Mouse (Mus musculus): ENCODE measurements at regions not wholly inside any gene's neighbourhood (a gene's known extent, or its start where the extent isn't known, plus 50 kb on each side); places are given as distances from the start of the nearest gene placed in this dataset.

DNA sequence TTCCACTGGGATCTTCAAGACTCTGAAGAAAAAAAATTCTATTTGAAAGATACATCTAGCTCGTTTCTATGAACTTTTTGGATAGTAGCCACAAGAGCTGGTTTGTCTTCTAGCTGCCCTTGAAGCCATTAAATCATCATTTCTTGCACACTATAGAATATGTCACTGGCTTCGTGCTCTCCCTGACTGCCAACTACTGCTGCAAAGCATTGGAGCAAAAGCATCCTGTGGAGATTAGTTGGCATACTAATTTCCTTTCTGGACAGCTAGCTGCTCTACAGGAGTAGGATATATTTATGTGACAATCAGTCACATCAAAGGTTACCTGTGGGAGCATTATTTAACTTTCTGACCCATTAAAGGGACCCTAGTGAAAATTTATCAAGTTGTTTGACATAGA, 243.1 kb downstream of the Pdgfc start:
- peak; percentile 52 to 55 for DNase-seq

DNA sequence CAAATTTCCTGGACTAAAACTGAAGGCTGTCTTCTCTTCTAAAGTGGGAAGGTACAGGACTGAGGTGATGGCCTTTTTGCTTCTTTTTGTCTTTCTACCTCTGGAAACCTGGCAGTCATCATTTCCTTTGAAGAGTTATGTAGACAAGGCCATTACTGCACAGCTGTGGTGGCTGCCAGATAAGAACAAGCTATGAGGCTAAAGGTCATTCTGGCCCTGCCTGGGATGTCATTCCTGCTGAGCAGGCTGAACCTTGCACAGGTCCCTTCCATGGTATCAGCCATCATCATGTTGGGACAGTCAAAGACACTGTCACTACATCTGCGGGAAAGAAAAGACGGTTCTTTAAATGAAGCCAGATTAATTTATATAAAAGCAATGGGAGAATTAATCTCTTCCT, 253.5 kb downstream of the Pdgfc start:
- DNase-seq = no peak

- DNase-seq = no peak
Measured at GRCm38 (mm10) chr3:81292404-81292803, 256.2 kb downstream of the Pdgfc start.

GRCm38 (mm10) chr3:81293186-81293819, 257.1 kb downstream of the Pdgfc start:
- no peak for DNase-seq

- no peak for DNase-seq
Measured at GRCm38 (mm10) chr3:81304017-81304791, 268.0 kb downstream of the Pdgfc start.

DNA sequence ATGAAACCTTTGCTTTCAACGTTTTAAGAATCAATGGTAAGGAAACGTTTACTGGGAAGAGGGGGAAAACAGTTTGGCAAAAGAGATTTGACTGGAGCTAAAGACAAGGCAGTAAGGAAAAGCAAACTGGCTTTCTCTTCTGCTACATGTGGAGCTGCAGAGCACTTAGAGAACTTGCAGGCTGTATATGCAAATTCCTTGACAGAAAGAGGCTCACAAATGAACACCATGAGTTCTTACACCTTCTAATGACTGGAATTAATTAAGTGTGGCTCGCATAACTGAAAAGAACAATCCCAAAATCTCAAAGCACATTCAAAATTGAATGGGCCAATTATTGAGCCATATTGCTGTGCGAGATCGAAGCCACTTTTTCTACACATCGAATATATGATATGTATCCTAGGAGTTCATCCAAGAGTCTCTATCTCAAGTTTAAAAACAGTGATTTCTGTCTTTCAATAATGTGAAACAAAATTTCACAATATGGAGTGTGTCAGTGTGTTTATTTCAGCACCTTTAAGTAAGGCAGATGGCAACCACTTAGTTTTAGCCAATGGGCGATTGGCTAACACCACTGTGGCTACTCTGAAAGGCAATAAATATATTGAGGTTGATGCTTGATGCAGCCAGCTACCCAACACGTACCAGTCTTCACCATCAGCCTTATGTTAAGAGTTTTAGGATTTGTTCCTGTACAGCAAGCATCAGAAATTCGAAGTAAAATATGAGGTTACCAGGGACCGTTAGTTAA, 269.4 kb downstream of the Pdgfc start:
- no peak for DNase-seq

GRCm38 (mm10) chr3:81326866-81327265, 290.6 kb downstream of the Pdgfc start:
- no peak for DNase-seq

DNA sequence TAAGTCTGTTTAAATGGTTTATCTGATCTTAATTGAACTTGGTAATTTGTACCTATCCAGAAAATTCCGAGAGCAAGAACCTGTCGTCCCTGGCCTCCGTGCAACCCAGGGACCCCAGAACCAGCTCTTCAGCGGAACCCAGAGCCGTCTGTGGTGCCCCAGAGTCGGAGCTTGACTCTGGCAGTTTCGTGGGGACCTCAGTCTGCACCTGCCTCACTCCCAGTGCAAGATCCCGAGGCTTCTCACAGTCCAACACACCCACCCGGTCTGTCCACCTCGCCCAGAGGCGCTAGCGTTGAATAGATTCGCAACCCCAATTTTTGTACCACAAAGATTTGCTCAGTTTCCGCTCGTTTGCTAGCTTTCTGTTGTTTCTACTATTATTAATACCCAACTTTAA, 315.5 kb downstream of the Pdgfc start:
- no peak for DNase-seq

DNA sequence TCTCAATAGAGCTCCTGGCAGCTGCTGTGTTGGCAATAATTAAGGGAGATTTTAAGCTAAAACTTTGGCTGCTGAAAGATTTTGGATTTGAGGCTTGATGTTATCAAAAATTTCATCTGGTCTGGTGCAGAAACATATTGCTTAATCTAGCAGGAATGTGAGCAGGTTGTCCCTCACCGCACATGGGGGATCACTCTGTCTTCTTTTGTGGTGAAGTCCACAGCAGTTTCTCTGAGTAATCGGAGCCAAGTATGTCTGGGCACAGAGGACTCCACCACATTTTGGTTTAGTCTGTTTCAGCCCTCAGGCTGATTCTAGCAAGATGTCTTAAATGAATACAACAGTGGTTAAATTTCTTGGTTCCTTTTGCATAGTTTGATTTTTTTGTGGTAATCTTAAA, 331.7 kb downstream of the Pdgfc start:
- peak; percentile 3 for DNase-seq

- DNase-seq = no peak
Measured at GRCm38 (mm10) chr3:81368642-81369041, 332.4 kb downstream of the Pdgfc start.

GRCm38 (mm10) chr3:81369742-81370141, 333.5 kb downstream of the Pdgfc start:
- no peak for DNase-seq

GRCm38 (mm10) chr3:81375990-81376389, 339.8 kb downstream of the Pdgfc start:
- no peak for DNase-seq

- no peak for DNase-seq
Measured at GRCm38 (mm10) chr3:81377466-81377865, 341.2 kb downstream of the Pdgfc start.

- DNase-seq = no peak
Measured at GRCm38 (mm10) chr3:81379362-81379761, 343.1 kb downstream of the Pdgfc start.

DNA sequence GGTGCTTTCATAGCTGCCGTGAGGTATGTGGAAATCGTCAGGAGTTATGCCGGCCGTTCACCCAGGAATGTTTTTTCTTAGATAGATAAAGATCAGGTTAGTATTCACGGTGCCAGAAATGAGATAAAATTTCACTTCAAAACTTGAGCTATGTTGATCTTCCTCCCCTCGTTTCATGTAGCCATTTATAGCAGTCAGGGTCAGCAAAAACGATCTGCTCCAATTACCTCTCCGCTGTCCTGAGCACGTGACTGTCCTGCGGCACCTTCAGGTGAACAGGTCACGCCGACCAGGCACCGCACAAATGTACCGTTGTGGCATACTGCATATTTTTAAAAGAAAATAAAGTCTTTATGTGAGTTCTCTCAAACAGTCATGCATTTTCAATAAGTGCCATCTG, 350.7 kb downstream of the Pdgfc start:
- no peak for DNase-seq

- DNase-seq = no peak
Measured at GRCm38 (mm10) chr3:81387634-81388033, 351.4 kb downstream of the Pdgfc start.

DNA sequence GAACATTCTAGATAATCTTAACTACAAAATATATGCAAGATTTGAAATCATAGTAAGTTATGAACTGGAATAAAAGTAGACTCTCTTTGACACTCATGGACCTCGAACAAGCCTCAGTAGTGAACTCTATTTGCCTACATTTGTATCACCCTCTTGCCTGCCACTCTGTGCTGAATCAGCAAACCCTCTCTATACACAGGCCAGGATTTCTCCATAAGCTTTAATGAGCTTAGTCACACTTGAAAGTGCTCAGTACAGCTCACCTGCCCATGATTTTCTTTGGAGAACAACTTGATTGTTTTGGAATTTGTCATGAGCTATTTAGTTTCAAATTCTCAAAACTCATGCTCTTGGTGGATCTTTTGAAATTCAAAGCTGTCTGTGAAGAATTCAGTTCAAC, 361.0 kb downstream of the Pdgfc start:
- no peak for DNase-seq

DNA sequence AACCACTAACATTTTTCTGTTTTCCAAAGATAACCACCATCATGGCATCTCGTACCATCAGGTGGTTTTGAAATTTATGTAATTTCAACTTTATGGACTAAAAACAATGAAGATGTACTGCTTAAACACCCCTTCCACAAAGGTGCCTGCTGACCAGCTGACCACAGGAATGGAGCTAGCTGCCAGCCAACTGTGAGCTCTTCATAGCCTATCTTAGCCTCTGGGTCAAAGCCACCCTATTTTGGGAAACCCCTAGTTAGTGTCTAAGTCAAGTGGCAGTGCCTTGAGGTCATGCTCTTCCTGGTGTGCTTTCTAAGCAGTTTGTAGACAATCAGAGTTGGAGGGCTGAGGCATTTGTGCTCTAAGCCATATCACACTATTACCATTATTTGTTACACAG, 364.8 kb downstream of the Pdgfc start:
- no peak for DNase-seq

DNA sequence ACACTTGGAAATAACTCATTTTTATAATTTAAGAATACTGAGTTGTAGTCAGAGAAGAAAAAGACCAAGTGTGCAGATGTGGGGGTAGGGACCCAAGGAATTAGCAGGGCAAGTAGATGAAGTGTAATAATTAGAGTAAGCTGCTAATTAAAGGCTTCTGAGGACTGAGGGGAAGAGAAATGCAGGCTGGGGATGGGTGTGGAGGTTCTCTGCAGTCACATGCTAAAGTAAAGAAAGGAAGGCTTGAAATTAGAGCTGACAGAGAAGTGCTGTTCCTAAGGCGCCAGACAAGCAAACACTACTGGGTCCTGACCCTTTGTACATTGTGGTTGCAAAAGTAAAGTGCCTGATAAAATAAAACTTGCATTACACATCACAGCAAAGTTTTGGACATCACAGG, 372.7 kb downstream of the Pdgfc start:
- DNase-seq = no peak

GRCm38 (mm10) chr3:81421875-81422274, 385.7 kb downstream of the Pdgfc start:
- DNase-seq = no peak

- DNase-seq = no peak
Measured at GRCm38 (mm10) chr3:81426765-81427164, 390.5 kb downstream of the Pdgfc start.
